Mouse (Mus musculus): ENCODE data around the gene Rapgef6. TPM values are rescaled to one million over a fixed set of nuclear protein-coding genes. Genes with fewer than 3 reads are reported as not detected.
"Not testable (repeated sequence)": the region's sequence is repeated elsewhere in the genome, so short reads cannot be mapped to it uniquely, and the experiment has no call there.

The Rapgef6 gene
- polyA plus RNA-seq, 1 experiment from 2014 or later, result 27.8 TPM

DNA sequence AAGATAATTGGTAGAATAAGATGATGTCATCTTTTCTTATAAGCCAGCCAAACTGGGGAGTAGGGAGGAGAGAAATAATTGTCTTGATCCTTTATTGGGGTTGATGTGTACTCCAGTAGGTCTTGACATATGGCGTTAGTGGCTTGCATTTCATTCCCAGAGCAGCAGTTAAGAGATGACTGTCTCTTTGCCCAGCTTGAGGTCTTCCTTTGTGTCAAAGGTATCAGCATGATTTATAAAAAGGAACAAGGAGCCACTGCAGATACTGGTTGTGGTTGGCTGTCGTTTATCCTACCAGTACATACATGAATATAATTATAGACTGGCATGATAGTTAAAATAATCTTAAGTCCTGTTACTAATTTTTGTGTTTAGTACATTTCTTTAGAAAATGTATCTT lies 71.4 kb downstream of the Rapgef6 start:
- no peak overlapping the region for H3K4me2 ChIP-seq (ENCODE audit: low read depth, low read length)
- H3K27me3 ChIP-seq (ENCODE audit: control insufficient read depth, insufficient read depth, low read length), result no peaks in the 10 kb centered on the region
- no peaks in the 10 kb centered on the region for H3K36me3 ChIP-seq (replicated peaks; ENCODE audit: control insufficient read depth, insufficient read depth, low read depth, low read length)
- H3K27ac ChIP-seq (replicated peaks; ENCODE audit: low read depth, low read length), result no peak overlapping the region
- WGBS, result 72% methylated on average over 2 of the region's 2 CpGs
- no peaks in the 10 kb centered on the region for H3K9me3 ChIP-seq (replicated peaks; ENCODE audit: control insufficient read depth, low read length)
- H3K4me3 ChIP-seq (ENCODE audit: low read depth, low read length), result no peak overlapping the region
- DNase-seq (ENCODE audit: low spot score), result no peak
- ATAC-seq (replicated peaks; ENCODE audit: insufficient number of reproducible peaks, low FRiP score, low TSS enrichment, low read depth), result no peak
- H3K4me1 ChIP-seq (ENCODE audit: control insufficient read depth, insufficient read depth, low read length), result no peaks in the 10 kb centered on the region
- no peak overlapping the region for H3K9ac ChIP-seq (replicated peaks; ENCODE audit: low read length)

DNA sequence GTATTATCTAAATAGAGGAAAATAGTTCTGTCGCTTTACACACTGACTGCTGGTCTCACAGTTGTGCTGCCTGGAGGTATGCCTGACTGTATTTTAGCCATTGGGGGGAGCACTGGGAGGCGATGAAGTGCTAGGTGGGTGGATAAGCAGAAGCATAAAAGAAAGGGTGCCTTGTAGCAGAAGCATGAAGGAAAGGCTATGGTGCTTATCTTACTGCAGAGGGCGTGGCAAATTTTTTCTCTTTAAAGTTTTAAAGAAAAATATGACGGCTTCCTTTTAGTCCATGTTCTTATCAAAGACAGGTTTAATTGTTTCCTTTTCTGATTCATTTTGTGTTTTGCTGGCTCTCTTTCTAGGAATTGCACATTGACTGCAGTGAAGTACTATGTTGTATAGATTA lies 72.4 kb downstream of the Rapgef6 start:
- Histone ChIP-seq H3K27me3 (ENCODE audit: control insufficient read depth, insufficient read depth, low read length) (no peaks in the 10 kb centered on the region), H3K27ac (replicated peaks; ENCODE audit: low read depth, low read length) (no peak overlapping the region), H3K9ac (replicated peaks; ENCODE audit: low read length) (no peak overlapping the region), H3K36me3 (replicated peaks; ENCODE audit: control insufficient read depth, insufficient read depth, low read depth, low read length) (no peaks in the 10 kb centered on the region), H3K4me1 (ENCODE audit: control insufficient read depth, insufficient read depth, low read length) (no peaks in the 10 kb centered on the region), H3K9me3 (replicated peaks; ENCODE audit: control insufficient read depth, low read length) (no peaks in the 10 kb centered on the region), H3K4me2 (ENCODE audit: low read depth, low read length) (no peak overlapping the region), H3K4me3 (ENCODE audit: low read depth, low read length) (no peak overlapping the region)
- DNase-seq (ENCODE audit: low spot score), result no peak
- ATAC-seq (replicated peaks; ENCODE audit: insufficient number of reproducible peaks, low FRiP score, low TSS enrichment, low read depth), result no peak
- 77% methylated on average over 4 of the region's 4 CpGs for WGBS

- Histone ChIP-seq H3K9ac (replicated peaks; ENCODE audit: low read length) (no peak overlapping the region), H3K4me2 (ENCODE audit: low read depth, low read length) (no peak overlapping the region), H3K4me1 (ENCODE audit: control insufficient read depth, insufficient read depth, low read length) (no peaks in the 10 kb centered on the region), H3K27me3 (ENCODE audit: control insufficient read depth, insufficient read depth, low read length) (no peaks in the 10 kb centered on the region), H3K4me3 (ENCODE audit: low read depth, low read length) (no peak overlapping the region), H3K27ac (replicated peaks; ENCODE audit: low read depth, low read length) (no peak overlapping the region; the same call in 1 of the 2 replicates), H3K9me3 (replicated peaks; ENCODE audit: control insufficient read depth, low read length) (no peaks in the 10 kb centered on the region), H3K36me3 (replicated peaks; ENCODE audit: control insufficient read depth, insufficient read depth, low read depth, low read length) (no peaks in the 10 kb centered on the region)
- 84% methylated on average over 8 of the region's 8 CpGs for WGBS
- no peak for DNase-seq (ENCODE audit: low spot score)
- ATAC-seq (replicated peaks; ENCODE audit: insufficient number of reproducible peaks, low FRiP score, low TSS enrichment, low read depth), result no peak
Measured at GRCm38 (mm10) chr11:54595905-54596555, 73.4 kb downstream of the Rapgef6 start.

DNA sequence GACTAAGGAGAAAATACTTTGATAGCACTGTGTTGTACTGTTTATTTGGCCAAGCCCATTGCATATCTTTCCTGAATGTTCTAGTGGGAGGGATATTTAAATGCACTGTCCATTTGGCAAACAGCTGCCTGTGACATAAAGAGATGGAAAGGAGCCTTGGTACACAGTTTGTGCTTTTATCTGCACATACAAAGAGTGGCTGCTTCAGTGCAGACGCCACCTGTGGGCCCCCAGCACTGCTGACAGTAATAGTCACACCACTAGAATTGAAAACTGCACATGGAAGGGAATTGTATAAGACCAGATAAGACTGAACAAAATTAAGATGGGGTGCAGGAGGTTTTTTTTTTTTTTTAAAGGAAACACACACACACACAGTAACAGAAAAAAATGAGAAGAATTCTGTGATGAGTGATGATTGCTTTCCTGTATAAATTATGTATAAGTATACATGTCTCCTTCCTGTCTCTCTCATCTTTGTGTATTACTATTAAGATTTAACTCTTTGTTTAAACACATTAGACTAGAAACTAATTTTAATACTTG lies 75.3 kb downstream of the Rapgef6 start:
- Histone ChIP-seq H3K27ac (replicated peaks; ENCODE audit: low read depth, low read length) (no peak overlapping the region), H3K9me3 (replicated peaks; ENCODE audit: control insufficient read depth, low read length) (no peaks in the 10 kb centered on the region), H3K4me1 (ENCODE audit: control insufficient read depth, insufficient read depth, low read length) (no peaks in the 10 kb centered on the region), H3K27me3 (ENCODE audit: control insufficient read depth, insufficient read depth, low read length) (no peaks in the 10 kb centered on the region), H3K4me2 (ENCODE audit: low read depth, low read length) (no peak overlapping the region), H3K36me3 (replicated peaks; ENCODE audit: control insufficient read depth, insufficient read depth, low read depth, low read length) (no peaks in the 10 kb centered on the region), H3K4me3 (ENCODE audit: low read depth, low read length) (no peak overlapping the region), H3K9ac (replicated peaks; ENCODE audit: low read length) (no peak overlapping the region)
- WGBS, result 71% methylated on average over 1 of the region's 1 CpGs
- ATAC-seq (replicated peaks; ENCODE audit: insufficient number of reproducible peaks, low FRiP score, low TSS enrichment, low read depth), result no peak
- DNase-seq (ENCODE audit: low spot score), result no peak

DNA sequence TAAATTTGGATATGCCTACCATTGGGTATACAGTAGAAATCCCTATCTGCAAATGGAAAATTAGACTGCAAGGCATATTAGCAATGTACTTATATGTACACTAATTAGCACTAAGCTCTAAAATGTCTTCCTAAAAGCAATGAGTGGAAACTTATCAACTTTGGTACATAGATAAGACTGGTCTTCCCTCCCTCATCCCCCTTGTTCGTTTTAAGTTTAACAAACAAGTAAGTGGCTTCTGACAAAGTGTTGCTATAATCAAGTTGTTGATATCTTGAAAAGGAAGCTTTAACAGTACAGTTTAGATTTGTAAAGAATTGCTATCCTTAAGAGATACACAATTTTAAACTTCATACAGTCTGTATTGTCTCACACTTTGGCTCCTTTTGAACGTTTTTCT lies 78.5 kb downstream of the Rapgef6 start:
- H3K4me1 ChIP-seq (ENCODE audit: control insufficient read depth, insufficient read depth, low read length), result no peaks in the 10 kb centered on the region
- H3K36me3 ChIP-seq (replicated peaks; ENCODE audit: control insufficient read depth, insufficient read depth, low read depth, low read length), result no peaks in the 10 kb centered on the region
- no peak overlapping the region for H3K27ac ChIP-seq (replicated peaks; ENCODE audit: low read depth, low read length)
- H3K9me3 ChIP-seq (replicated peaks; ENCODE audit: control insufficient read depth, low read length), result no peaks in the 10 kb centered on the region
- H3K27me3 ChIP-seq (ENCODE audit: control insufficient read depth, insufficient read depth, low read length), result no peaks in the 10 kb centered on the region
- H3K4me2 ChIP-seq (ENCODE audit: low read depth, low read length), result no peak overlapping the region
- WGBS, result 87% methylated on average over 2 of the region's 2 CpGs
- DNase-seq (ENCODE audit: low spot score) (no peak), ATAC-seq (replicated peaks; ENCODE audit: insufficient number of reproducible peaks, low FRiP score, low TSS enrichment, low read depth) (no peak)
- H3K9ac ChIP-seq (replicated peaks; ENCODE audit: low read length), result no peak overlapping the region
- no peak overlapping the region for H3K4me3 ChIP-seq (ENCODE audit: low read depth, low read length)

GRCm38 (mm10) chr11:54602764-54603163 lies 80.1 kb downstream of the Rapgef6 start:
- WGBS, result 91% methylated on average over 1 of the region's 1 CpGs

GRCm38 (mm10) chr11:54604415-54604814 lies 81.8 kb downstream of the Rapgef6 start:
- Histone ChIP-seq H3K4me1 (ENCODE audit: control insufficient read depth, insufficient read depth, low read length) (no peaks in the 10 kb centered on the region), H3K36me3 (replicated peaks; ENCODE audit: control insufficient read depth, insufficient read depth, low read depth, low read length) (no peaks in the 10 kb centered on the region), H3K4me3 (ENCODE audit: low read depth, low read length) (no peak overlapping the region), H3K9me3 (replicated peaks; ENCODE audit: control insufficient read depth, low read length) (no peaks in the 10 kb centered on the region), H3K4me2 (ENCODE audit: low read depth, low read length) (no peak overlapping the region), H3K27me3 (ENCODE audit: control insufficient read depth, insufficient read depth, low read length) (no peaks in the 10 kb centered on the region), H3K9ac (replicated peaks; ENCODE audit: low read length) (no peak overlapping the region), H3K27ac (replicated peaks; ENCODE audit: low read depth, low read length) (no peak overlapping the region)
- no peak for ATAC-seq (replicated peaks; ENCODE audit: insufficient number of reproducible peaks, low FRiP score, low TSS enrichment, low read depth)
- DNase-seq (ENCODE audit: low spot score), result no peak
- 86% methylated on average over 3 of the region's 3 CpGs for whole genome bisulfite sequencing

More at GRCm38 (mm10) chr11:54602764-54603163, 80.1 kb downstream of the Rapgef6 start:
- not testable (repeated sequence) for H3K9me3 ChIP-seq (replicated peaks; ENCODE audit: control insufficient read depth, low read length); H3K9ac ChIP-seq (replicated peaks; ENCODE audit: low read length); ATAC-seq (replicated peaks; ENCODE audit: insufficient number of reproducible peaks, low FRiP score, low TSS enrichment, low read depth); H3K4me3 ChIP-seq (ENCODE audit: low read depth, low read length); H3K36me3 ChIP-seq (replicated peaks; ENCODE audit: control insufficient read depth, insufficient read depth, low read depth, low read length); H3K27me3 ChIP-seq (ENCODE audit: control insufficient read depth, insufficient read depth, low read length); H3K27ac ChIP-seq (replicated peaks; ENCODE audit: low read depth, low read length); H3K4me2 ChIP-seq (ENCODE audit: low read depth, low read length); H3K4me1 ChIP-seq (ENCODE audit: control insufficient read depth, insufficient read depth, low read length); DNase-seq (ENCODE audit: low spot score)

DNA sequence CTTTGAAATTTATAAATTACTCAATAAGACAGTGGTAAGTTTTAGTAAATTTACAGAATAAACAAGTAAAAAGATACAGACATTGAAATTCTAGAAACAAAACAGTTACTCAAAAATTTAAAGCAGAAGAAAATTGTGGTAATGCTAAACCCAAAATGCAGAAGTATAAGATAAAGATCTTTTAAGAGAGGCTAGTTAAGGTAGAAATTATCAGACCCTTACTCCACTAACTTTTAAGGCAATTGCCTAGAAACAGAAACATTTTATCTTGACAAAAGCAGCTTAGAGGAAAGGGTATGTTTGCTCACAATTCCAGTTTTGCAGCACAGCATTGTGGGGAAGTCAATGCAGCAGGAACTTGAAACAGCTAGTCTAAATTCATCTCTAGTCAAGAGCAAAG lies 91.0 kb downstream of the Rapgef6 start:
- H3K9me3 ChIP-seq (replicated peaks; ENCODE audit: control insufficient read depth, low read length), result no peaks in the 10 kb centered on the region
- no peak for ATAC-seq (replicated peaks; ENCODE audit: insufficient number of reproducible peaks, low FRiP score, low TSS enrichment, low read depth)
- H3K4me2 ChIP-seq (ENCODE audit: low read depth, low read length), result no peak overlapping the region
- no peak overlapping the region for H3K9ac ChIP-seq (replicated peaks; ENCODE audit: low read length)
- H3K27ac ChIP-seq (replicated peaks; ENCODE audit: low read depth, low read length), result no peak overlapping the region
- no peak for DNase-seq (ENCODE audit: low spot score)
- no peak overlapping the region for H3K4me3 ChIP-seq (ENCODE audit: low read depth, low read length)
- no peaks in the 10 kb centered on the region for H3K4me1 ChIP-seq (ENCODE audit: control insufficient read depth, insufficient read depth, low read length)
- no peaks in the 10 kb centered on the region for H3K27me3 ChIP-seq (ENCODE audit: control insufficient read depth, insufficient read depth, low read length)
- H3K36me3 ChIP-seq (replicated peaks; ENCODE audit: control insufficient read depth, insufficient read depth, low read depth, low read length), result no peaks in the 10 kb centered on the region

Data from embryonic facial prominence, embryonic 11.5 days (tissue).